Mouse (Mus musculus) embryo, embryonic 11 days (tissue): Measurements from ENCODE around the gene Pcnx4.
"Not testable (repeated sequence)": the region's sequence is repeated elsewhere in the genome, so short reads cannot be mapped to it uniquely, and the experiment has no call there.

Experiments used
- DNase-seq: peaks from one replicate; pipeline ENCODE4 v3.0.0-alpha.2; 2015

Pcnx4 gene

GRCm38 (mm10) chr12:72598731-72599130, 62.5 kb downstream of the Pcnx4 start:
- DNase-seq = not testable (repeated sequence)

- no peak for DNase-seq
These were observed 75.9 kb downstream of the Pcnx4 start for GRCm38 (mm10) chr12:72612053-72612452.

GRCm38 (mm10) chr12:72620856-72621255, 84.7 kb downstream of the Pcnx4 start:
- DNase-seq = no peak

GRCm38 (mm10) chr12:72621441-72621840, 85.3 kb downstream of the Pcnx4 start:
- no peak for DNase-seq

- DNase-seq = no peak
These were observed 86.8 kb downstream of the Pcnx4 start for GRCm38 (mm10) chr12:72622853-72623496.

GRCm38 (mm10) chr12:72628751-72629150, 92.6 kb downstream of the Pcnx4 start:
- no peak for DNase-seq
